Mouse (Mus musculus): Measurements from ENCODE around the gene Ranbp10. TPM values are rescaled to one million over a fixed set of nuclear protein-coding genes. Genes with fewer than 3 reads are reported as not detected.

Ranbp10 gene
- polyA plus RNA-seq, 1 experiment from 2014 or later, result 8.1 TPM

DNA sequence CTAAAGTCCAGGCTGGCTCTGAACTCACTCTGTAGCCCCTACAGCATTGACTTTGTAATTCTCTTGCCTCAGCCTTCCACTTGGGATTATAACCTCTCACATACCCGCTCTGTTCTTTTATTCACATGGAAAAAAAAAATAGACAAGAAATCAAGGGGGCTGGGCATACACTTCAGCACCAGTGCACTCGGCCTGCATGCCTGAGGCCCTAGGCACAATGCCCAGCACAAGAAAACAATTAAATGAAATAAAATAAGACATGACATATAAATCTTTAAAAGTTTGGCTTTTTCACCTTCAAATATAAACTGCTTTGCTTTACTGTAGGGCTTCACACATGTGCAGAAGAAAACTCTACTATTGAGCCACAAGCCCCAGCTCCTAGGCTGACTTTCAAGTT, 73.2 kb downstream of the Ranbp10 start:
- Histone ChIP-seq H3K9ac (no peak overlapping the region), H3K36me3 (no peaks in the 10 kb centered on the region), H3K4me3 (no peak overlapping the region), H3K4me2 (no peak overlapping the region), H3K4me1 (replicated peaks) (peaks cover 26% of the 10 kb centered on the region), H3K9me3 (replicated peaks) (no peaks in the 10 kb centered on the region), H3K27me3 (no peaks in the 10 kb centered on the region), H3K27ac (no peak overlapping the region)
- no peak for ATAC-seq (replicated peaks; ENCODE audit: insufficient number of reproducible peaks, insufficient read depth, low FRiP score, low read depth)
- 77% methylated on average over 2 of the region's 2 CpGs for WGBS

DNA sequence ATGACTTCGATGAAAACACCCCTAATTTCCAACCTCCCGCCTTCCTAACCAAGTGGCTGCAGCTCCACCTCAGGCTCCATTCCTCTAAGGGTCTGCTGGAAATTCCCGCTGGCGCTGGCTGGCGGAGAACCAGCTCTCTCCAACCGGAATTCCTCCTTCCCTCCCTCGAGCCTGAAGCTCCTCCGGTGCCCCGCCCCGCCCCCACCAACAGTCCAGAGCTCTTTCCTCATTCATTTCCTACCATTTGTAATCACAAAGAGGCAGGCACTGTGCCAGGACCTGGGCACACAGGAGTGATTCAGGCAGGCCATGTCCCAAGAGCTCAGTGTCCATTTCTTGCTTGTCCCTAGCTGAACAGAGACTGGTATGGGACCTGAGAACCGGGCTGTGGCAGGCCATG, 76.5 kb downstream of the Ranbp10 start:
- Histone ChIP-seq H3K27ac (peak overlapping the region; percentile 46), H3K27me3 (no peaks in the 10 kb centered on the region), H3K4me2 (peak overlapping the region; percentile 52), H3K4me3 (no peak overlapping the region), H3K9me3 (replicated peaks) (no peaks in the 10 kb centered on the region), H3K9ac (peak overlapping the region; percentile 19; the same call in 1 of the 2 replicates), H3K36me3 (no peaks in the 10 kb centered on the region), H3K4me1 (replicated peaks) (peaks cover 27% of the 10 kb centered on the region)
- ATAC-seq (replicated peaks; ENCODE audit: insufficient number of reproducible peaks, insufficient read depth, low FRiP score, low read depth), result peak; percentile 82
- 4% methylated on average over 11 of the region's 11 CpGs for WGBS

DNA sequence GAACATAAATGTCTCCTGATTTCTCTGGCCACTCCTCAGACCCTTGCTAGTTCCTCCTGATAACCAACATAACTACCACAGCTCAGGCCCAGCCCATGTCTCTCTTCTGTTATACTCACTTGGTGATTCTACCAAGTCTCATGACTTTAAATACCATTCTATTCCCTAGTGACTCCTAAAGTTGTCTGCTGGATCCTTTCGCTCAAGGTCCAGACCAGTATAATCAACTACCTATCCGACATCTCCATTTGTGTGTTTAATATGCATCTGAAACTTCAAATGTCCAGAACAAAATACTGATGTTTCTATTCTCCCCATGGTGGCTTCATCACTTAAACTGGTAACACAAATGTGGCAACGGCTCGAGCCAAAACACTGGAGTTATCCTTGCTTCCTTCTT, 83.8 kb downstream of the Ranbp10 start:
- Histone ChIP-seq H3K36me3 (no peaks in the 10 kb centered on the region), H3K27me3 (no peaks in the 10 kb centered on the region), H3K4me3 (no peak overlapping the region), H3K9me3 (replicated peaks) (no peaks in the 10 kb centered on the region), H3K4me2 (no peak overlapping the region), H3K4me1 (replicated peaks) (peaks cover 9% of the 10 kb centered on the region; the same call in 1 of the 2 replicates), H3K27ac (no peak overlapping the region), H3K9ac (no peak overlapping the region)
- no peak for ATAC-seq (replicated peaks; ENCODE audit: insufficient number of reproducible peaks, insufficient read depth, low FRiP score, low read depth)
- 71% methylated on average over 4 of the region's 4 CpGs for WGBS

DNA sequence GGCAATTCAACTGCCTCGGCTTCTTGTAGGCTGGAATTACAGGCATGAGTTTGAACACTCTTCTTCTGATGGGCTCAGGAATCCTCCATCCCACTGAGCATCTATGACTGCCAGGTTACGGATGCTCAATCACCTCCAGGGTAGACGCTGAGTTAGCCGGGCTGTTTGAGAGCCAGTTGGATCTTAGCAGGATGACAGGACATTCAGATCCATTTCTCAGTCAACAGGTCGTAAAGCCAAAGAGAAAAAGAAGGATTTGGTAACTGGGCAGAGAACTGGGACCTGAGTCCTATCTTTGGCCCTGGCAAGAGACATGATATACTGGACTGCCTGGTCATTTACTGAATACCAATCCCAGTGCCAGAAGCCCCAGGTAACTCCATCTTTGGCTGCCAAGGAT, 87.9 kb downstream of the Ranbp10 start:
- Histone ChIP-seq H3K27ac (no peak overlapping the region), H3K4me1 (replicated peaks) (0 out of 2 replicates have a peak, but pooled peaks cover 3% of the 10 kb centered on the region), H3K27me3 (no peaks in the 10 kb centered on the region), H3K36me3 (no peaks in the 10 kb centered on the region), H3K9ac (no peak overlapping the region), H3K4me3 (no peak overlapping the region), H3K9me3 (replicated peaks) (no peaks in the 10 kb centered on the region), H3K4me2 (no peak overlapping the region)
- no peak for ATAC-seq (replicated peaks; ENCODE audit: insufficient number of reproducible peaks, insufficient read depth, low FRiP score, low read depth)
- 90% methylated on average over 5 of the region's 5 CpGs for WGBS

DNA sequence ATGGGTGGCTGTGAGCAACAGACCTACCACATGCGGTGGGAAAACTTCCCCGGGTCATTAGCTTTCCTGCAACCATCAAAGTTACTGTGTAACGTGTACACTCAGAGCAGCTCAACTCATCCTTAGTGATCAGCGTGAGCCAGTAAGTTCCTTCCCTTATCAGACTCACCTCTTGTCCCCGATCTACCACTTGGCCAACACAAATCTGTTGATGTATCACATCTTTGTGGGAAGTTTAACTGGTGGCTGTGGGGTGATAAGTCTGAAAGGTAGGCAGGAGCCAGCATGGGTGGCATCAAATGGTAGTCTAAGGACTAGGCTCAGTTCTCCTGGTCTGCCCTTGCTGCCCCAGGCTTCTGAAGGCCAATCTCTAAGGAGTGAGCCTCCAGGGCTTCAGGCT, 95.0 kb downstream of the Ranbp10 start:
- ATAC-seq (replicated peaks; ENCODE audit: insufficient number of reproducible peaks, insufficient read depth, low FRiP score, low read depth), result no peak
- Histone ChIP-seq H3K9ac (no peak overlapping the region), H3K36me3 (no peaks in the 10 kb centered on the region), H3K27me3 (no peaks in the 10 kb centered on the region), H3K9me3 (replicated peaks) (no peaks in the 10 kb centered on the region), H3K4me2 (no peak overlapping the region), H3K4me3 (no peak overlapping the region), H3K27ac (no peak overlapping the region), H3K4me1 (replicated peaks) (no peaks in the 10 kb centered on the region)
- WGBS, result 88% methylated on average over 5 of the region's 5 CpGs

DNA sequence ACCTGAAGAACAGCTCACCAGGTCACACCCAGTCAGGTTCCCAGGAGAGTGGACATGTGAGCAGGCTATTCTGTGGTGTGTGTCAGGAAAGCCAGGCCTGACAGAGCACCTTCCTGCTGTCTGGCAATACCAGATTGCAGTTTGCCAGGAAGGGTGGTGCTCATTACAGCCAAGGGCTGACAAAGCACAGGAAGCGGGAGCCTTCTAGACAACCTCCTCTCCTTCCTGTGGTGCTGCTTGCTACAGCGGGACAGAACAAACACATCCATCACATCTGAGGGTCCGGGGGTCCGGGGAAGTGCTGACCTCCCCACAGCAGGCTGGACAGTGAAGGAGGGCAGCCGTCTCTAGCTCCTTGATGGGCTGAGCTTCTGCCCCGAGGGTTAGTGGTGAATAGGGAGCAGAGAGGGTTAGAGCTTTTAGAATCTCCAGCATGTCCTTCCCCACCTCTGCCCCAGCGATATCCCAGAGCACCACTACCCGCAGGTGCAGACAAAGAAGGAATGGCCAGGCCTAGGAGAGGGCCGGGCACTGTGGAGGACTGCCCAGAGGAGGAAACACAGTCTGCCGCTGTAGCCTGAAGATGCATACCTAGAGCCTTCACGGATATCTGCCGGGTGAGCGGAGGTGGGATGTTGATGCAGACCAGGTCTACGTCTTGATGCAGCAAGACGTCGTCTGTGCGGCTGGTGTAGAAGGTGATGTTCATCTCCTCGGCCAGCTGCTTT, 99.6 kb downstream of the Ranbp10 start:
- peak overlapping the region; percentile 63 for H3K27ac ChIP-seq
- H3K36me3 ChIP-seq, result no peaks in the 10 kb centered on the region
- no peaks in the 10 kb centered on the region for H3K4me1 ChIP-seq (replicated peaks)
- H3K4me3 ChIP-seq, result no peak overlapping the region
- H3K9me3 ChIP-seq (replicated peaks), result no peaks in the 10 kb centered on the region
- WGBS, result 65% methylated on average over 18 of the region's 18 CpGs
- H3K9ac ChIP-seq, result no peak overlapping the region
- no peaks in the 10 kb centered on the region for H3K27me3 ChIP-seq
- peak; percentile 84 for ATAC-seq (replicated peaks; ENCODE audit: insufficient number of reproducible peaks, insufficient read depth, low FRiP score, low read depth)
- 0 out of 2 replicates have a peak overlapping the region, but pooled peaks have one; percentile 3 for H3K4me2 ChIP-seq

DNA sequence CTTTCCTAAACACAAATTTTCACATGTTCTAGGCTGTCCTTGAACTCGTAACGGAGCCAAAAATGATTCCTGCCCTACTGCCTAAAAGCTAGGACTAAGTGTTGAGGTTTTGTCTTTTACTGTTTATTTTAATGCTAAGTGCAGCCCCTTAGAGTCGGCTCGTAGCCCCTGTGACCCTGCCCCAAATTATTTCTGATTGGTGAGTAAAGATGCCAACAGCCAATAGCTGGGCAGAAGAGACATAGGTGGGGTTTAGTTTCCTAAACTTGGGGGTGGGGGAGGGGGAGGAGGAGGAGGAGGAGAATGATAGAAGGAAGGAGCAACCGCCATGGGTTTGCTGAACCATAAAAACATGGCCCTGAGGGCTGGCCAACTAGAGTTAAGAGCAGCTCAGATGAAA, 101.4 kb downstream of the Ranbp10 start:
- Histone ChIP-seq H3K4me1 (replicated peaks) (no peaks in the 10 kb centered on the region), H3K36me3 (no peaks in the 10 kb centered on the region), H3K9ac (no peak overlapping the region), H3K27me3 (no peaks in the 10 kb centered on the region), H3K27ac (no peak overlapping the region), H3K9me3 (replicated peaks) (no peaks in the 10 kb centered on the region), H3K4me2 (no peak overlapping the region), H3K4me3 (no peak overlapping the region)
- ATAC-seq (replicated peaks; ENCODE audit: insufficient number of reproducible peaks, insufficient read depth, low FRiP score, low read depth), result no peak
- WGBS, result 70% methylated on average over 5 of the region's 5 CpGs

DNA sequence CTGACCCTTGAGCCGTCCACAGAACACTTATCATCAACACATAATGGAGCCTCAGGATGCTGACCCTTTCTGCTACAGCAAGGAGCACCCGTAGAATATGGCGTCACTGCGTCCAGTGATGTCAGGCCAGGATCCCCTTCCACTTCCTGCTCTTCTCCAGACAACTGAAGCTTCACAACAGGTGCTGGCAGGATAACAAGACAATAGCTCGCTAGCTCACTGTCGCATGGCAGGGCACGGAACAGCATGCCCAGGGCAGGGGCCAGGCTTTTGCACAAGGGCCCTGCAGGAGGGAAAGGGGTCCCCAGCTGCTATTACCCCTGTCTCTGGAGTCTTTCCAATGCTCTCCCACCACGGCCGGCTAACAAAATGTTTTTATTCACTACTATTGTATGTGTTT, 104.3 kb downstream of the Ranbp10 start:
- no peak overlapping the region for H3K4me2 ChIP-seq
- no peaks in the 10 kb centered on the region for H3K9me3 ChIP-seq (replicated peaks)
- WGBS, result 89% methylated on average over 9 of the region's 9 CpGs
- no peaks in the 10 kb centered on the region for H3K4me1 ChIP-seq (replicated peaks)
- H3K27ac ChIP-seq, result no peak overlapping the region
- no peaks in the 10 kb centered on the region for H3K36me3 ChIP-seq
- no peaks in the 10 kb centered on the region for H3K27me3 ChIP-seq
- no peak for ATAC-seq (replicated peaks; ENCODE audit: insufficient number of reproducible peaks, insufficient read depth, low FRiP score, low read depth)
- no peak overlapping the region for H3K9ac ChIP-seq
- no peak overlapping the region for H3K4me3 ChIP-seq

DNA sequence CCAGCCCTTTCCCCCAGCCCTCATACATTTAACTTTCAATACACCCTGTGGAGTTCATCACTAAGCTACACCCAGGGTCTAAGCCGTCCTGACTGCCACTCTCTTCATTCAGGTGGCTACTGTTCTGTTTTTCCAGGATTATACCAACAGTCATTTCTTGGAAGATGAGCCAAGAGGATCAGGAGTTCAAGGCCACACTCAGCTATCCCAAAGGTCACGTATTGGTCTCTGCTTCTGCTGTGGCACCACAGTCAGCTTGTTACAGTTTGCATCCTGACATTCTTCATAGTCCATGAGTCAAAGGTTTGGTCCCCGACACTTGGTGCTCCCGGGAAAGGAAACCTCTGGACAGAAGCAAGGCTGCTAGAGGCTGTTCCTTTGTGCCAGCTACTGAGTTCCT, 107.5 kb downstream of the Ranbp10 start:
- Histone ChIP-seq H3K27me3 (no peaks in the 10 kb centered on the region), H3K4me2 (no peak overlapping the region), H3K27ac (no peak overlapping the region), H3K36me3 (peaks cover 9% of the 10 kb centered on the region; the same call in 1 of the 2 replicates), H3K9me3 (replicated peaks) (no peaks in the 10 kb centered on the region), H3K4me3 (no peak overlapping the region), H3K4me1 (replicated peaks) (no peaks in the 10 kb centered on the region), H3K9ac (no peak overlapping the region)
- WGBS, result 74% methylated on average over 4 of the region's 4 CpGs
- no peak for ATAC-seq (replicated peaks; ENCODE audit: insufficient number of reproducible peaks, insufficient read depth, low FRiP score, low read depth)

Other genes starting within 250 kb of the Ranbp10 start
- gene Ripor1, start 222.1 kb downstream of the Ranbp10 start, polyA plus RNA-seq (2015; fragmentation: Nextera tagmentation; extraction: Ambion mirVana), result 27.9 and 36.5 TPM in 2 replicates
- 64.5 and 77.1 TPM in 2 replicates for gene Ctcf, start 190.8 kb downstream of the Ranbp10 start, polyA plus RNA-seq (2015; fragmentation: Nextera tagmentation; extraction: Ambion mirVana)
- gene Agrp, start 190.0 kb downstream of the Ranbp10 start, polyA plus RNA-seq (2015; fragmentation: Nextera tagmentation; extraction: Ambion mirVana), result 0.24 and 0.29 TPM in 2 replicates
- gene Carmil2, start 141.1 kb downstream of the Ranbp10 start, polyA plus RNA-seq (2015; fragmentation: Nextera tagmentation; extraction: Ambion mirVana), result 0.26 and 2.4 TPM in 2 replicates
- 33.7 and 43.3 TPM in 2 replicates for gene Acd, start 126.2 kb downstream of the Ranbp10 start, polyA plus RNA-seq (2015; fragmentation: Nextera tagmentation; extraction: Ambion mirVana)
- gene Pard6a, start 126.2 kb downstream of the Ranbp10 start, polyA plus RNA-seq (2015; fragmentation: Nextera tagmentation; extraction: Ambion mirVana), result 13.8 and 13.9 TPM in 2 replicates
- not detected in 2 replicates for gene 4933405L10Rik, start 119.7 kb downstream of the Ranbp10 start, polyA plus RNA-seq (2015; fragmentation: Nextera tagmentation; extraction: Ambion mirVana)
- gene Enkd1, start 119.1 kb downstream of the Ranbp10 start, polyA plus RNA-seq (2015; fragmentation: Nextera tagmentation; extraction: Ambion mirVana), result 9.8 and 12.7 TPM in 2 replicates
- gene Gfod2, start 68.7 kb downstream of the Ranbp10 start, polyA plus RNA-seq (2015; fragmentation: Nextera tagmentation; extraction: Ambion mirVana), result 9.4 and 10.1 TPM in 2 replicates
- gene Tsnaxip1, start 381 bp upstream of the Ranbp10 start, polyA plus RNA-seq (2015; fragmentation: Nextera tagmentation; extraction: Ambion mirVana), result 0.06 and 0.29 TPM in 2 replicates
- 30.1 and 36.8 TPM in 2 replicates for gene Cenpt, start 25.9 kb upstream of the Ranbp10 start, polyA plus RNA-seq (2015; fragmentation: Nextera tagmentation; extraction: Ambion mirVana)
- 44.7 and 52.5 TPM in 2 replicates for gene Thap11, start 27.8 kb upstream of the Ranbp10 start, polyA plus RNA-seq (2015; fragmentation: Nextera tagmentation; extraction: Ambion mirVana)
- gene Nutf2, start 33.2 kb upstream of the Ranbp10 start, polyA plus RNA-seq (2015; fragmentation: Nextera tagmentation; extraction: Ambion mirVana), result 154 and 173 TPM in 2 replicates
- 25.3 and 34.7 TPM in 2 replicates for gene Edc4, start 53.5 kb upstream of the Ranbp10 start, polyA plus RNA-seq (2015; fragmentation: Nextera tagmentation; extraction: Ambion mirVana)
- gene Nrn1l, start 66.2 kb upstream of the Ranbp10 start, polyA plus RNA-seq (2015; fragmentation: Nextera tagmentation; extraction: Ambion mirVana), result 0.73 and 0.80 TPM in 2 replicates
- 19.5 and 25.8 TPM in 2 replicates for gene Pskh1, start 73.1 kb upstream of the Ranbp10 start, polyA plus RNA-seq (2015; fragmentation: Nextera tagmentation; extraction: Ambion mirVana)
- gene Ctrl, start 106.5 kb upstream of the Ranbp10 start, polyA plus RNA-seq (2015; fragmentation: Nextera tagmentation; extraction: Ambion mirVana), result 0.84 and 0.85 TPM in 2 replicates
- 59.4 and 93.4 TPM in 2 replicates for gene Psmb10, start 111.1 kb upstream of the Ranbp10 start, polyA plus RNA-seq (2015; fragmentation: Nextera tagmentation; extraction: Ambion mirVana)
- gene Lcat, start 116.0 kb upstream of the Ranbp10 start, polyA plus RNA-seq (2015; fragmentation: Nextera tagmentation; extraction: Ambion mirVana), result 1.3 and 1.7 TPM in 2 replicates
- gene Slc12a4, start 138.7 kb upstream of the Ranbp10 start, polyA plus RNA-seq (2015; fragmentation: Nextera tagmentation; extraction: Ambion mirVana), result 34.1 and 44.5 TPM in 2 replicates
- gene Dpep3, start 152.1 kb upstream of the Ranbp10 start, polyA plus RNA-seq (2015; fragmentation: Nextera tagmentation; extraction: Ambion mirVana), result not detected in 2 replicates
- 12.5 and 15.0 TPM in 2 replicates for gene Dus2, start 164.0 kb upstream of the Ranbp10 start, polyA plus RNA-seq (2015; fragmentation: Nextera tagmentation; extraction: Ambion mirVana)
- 0.29 TPM in 1 of 2 replicates, not detected in the other for gene Dpep2nb, start 178.6 kb upstream of the Ranbp10 start, polyA plus RNA-seq (2015; fragmentation: Nextera tagmentation; extraction: Ambion mirVana)
- 10.6 and 11.6 TPM in 2 replicates for gene Ddx28, start 184.5 kb upstream of the Ranbp10 start, polyA plus RNA-seq (2015; fragmentation: Nextera tagmentation; extraction: Ambion mirVana)
- gene Nfatc3, start 231.5 kb upstream of the Ranbp10 start, polyA plus RNA-seq (2015; fragmentation: Nextera tagmentation; extraction: Ambion mirVana), result 3.4 and 4.9 TPM in 2 replicates